Mouse (Mus musculus): ENCODE measurements around the gene Aldh8a1.

DNA sequence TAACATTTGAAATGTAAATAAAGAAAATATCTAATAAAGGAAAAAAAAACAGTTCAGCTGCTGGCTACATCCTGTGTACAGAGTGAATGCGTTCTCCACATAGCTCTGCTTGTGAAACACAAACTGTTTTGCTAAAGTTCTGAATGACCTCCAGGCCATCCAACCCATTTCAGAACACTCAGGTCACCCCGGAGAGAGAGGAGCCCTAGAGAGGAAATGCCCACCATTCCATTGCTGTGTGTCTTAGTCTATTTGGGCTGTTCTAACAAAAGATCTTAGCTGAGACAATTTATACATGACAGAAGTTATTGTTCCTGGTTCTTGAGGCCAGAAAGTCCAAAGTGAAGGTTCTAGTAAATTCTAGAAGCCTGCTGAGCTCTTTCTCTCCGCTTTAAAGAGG lies 49.4 kb downstream of the Aldh8a1 start:
- no peak for TF ChIP-seq POLR2A (IDR thresholded peaks at IDR 0.05; ENCODE audit: insufficient read length, low read depth)
- TF ChIP-seq TCF3 (IDR thresholded peaks at IDR 0.05; ENCODE audit: insufficient read length, low read depth) = no peak
- TF ChIP-seq TCF12 (IDR thresholded peaks at IDR 0.05; ENCODE audit: insufficient read depth, poor library complexity, severe bottlenecking) = no peak
- no peak for TF ChIP-seq USF1 (IDR thresholded peaks at IDR 0.05; ENCODE audit: low read depth)
- no peak for TF ChIP-seq E2F4 (IDR thresholded peaks at IDR 0.05; ENCODE audit: insufficient read depth)
- no peak for TF ChIP-seq REST (IDR thresholded peaks at IDR 0.05; ENCODE audit: insufficient read depth, insufficient read length)

Data from myocyte (in vitro differentiated cells).